Mouse (Mus musculus): ENCODE measurements around the gene Ralgapa2.

GRCm38 (mm10) chr2:146278381-146278780 lies 233.8 kb downstream of the Ralgapa2 start:
- TF ChIP-seq POLR2A (IDR thresholded peaks at IDR 0.05; ENCODE audit: insufficient read depth, low read depth, low read length) (no peak), CTCF (IDR thresholded peaks at IDR 0.05) (no peak)
